Mouse (Mus musculus): ENCODE results near the gene Pdzd7.
A peak's percentile ranks its signal among the peaks of the same experiment; 100 is the strongest.

The Pdzd7 gene

GRCm38 (mm10) chr19:45030746-45031693 is 14.5 kb downstream of the Pdzd7 start:
- DNase-seq (ENCODE audit: low spot score), result peak; percentile 89

- DNase-seq (ENCODE audit: low spot score), result peak; percentile 89
Measured at GRCm38 (mm10) chr19:45030111-45030510, 15.4 kb downstream of the Pdzd7 start.

- no peak for DNase-seq (ENCODE audit: low spot score)
Measured at GRCm38 (mm10) chr19:45029571-45029970, 15.9 kb downstream of the Pdzd7 start.

GRCm38 (mm10) chr19:45028746-45029145 is 16.8 kb downstream of the Pdzd7 start:
- no peak for DNase-seq (ENCODE audit: low spot score)

GRCm38 (mm10) chr19:45027848-45028247 is 17.7 kb downstream of the Pdzd7 start:
- peak; percentile 78 for DNase-seq (ENCODE audit: low spot score)

- no peak for DNase-seq (ENCODE audit: low spot score)
Measured at GRCm38 (mm10) chr19:45026958-45027670, 18.4 kb downstream of the Pdzd7 start.

- DNase-seq (ENCODE audit: low spot score), result no peak
Measured at GRCm38 (mm10) chr19:45025937-45026568, 19.5 kb downstream of the Pdzd7 start.

GRCm38 (mm10) chr19:45024775-45025174 is 20.7 kb downstream of the Pdzd7 start:
- DNase-seq (ENCODE audit: low spot score), result no peak

GRCm38 (mm10) chr19:45023993-45024392 is 21.5 kb downstream of the Pdzd7 start:
- no peak for DNase-seq (ENCODE audit: low spot score)

GRCm38 (mm10) chr19:45021362-45021761 is 24.2 kb downstream of the Pdzd7 start:
- no peak for DNase-seq (ENCODE audit: low spot score)

- no peak for DNase-seq (ENCODE audit: low spot score)
Measured at GRCm38 (mm10) chr19:45020348-45020747, 25.2 kb downstream of the Pdzd7 start.

GRCm38 (mm10) chr19:45018351-45018831 is 27.1 kb downstream of the Pdzd7 start:
- DNase-seq (ENCODE audit: low spot score), result no peak

- peak; percentile 95 for DNase-seq (ENCODE audit: low spot score)
Measured at GRCm38 (mm10) chr19:45017909-45018308, 27.6 kb downstream of the Pdzd7 start.

- DNase-seq (ENCODE audit: low spot score), result peak; percentile 93
Measured at GRCm38 (mm10) chr19:45017216-45017771, 28.2 kb downstream of the Pdzd7 start.

- DNase-seq (ENCODE audit: low spot score), result peak; percentile 91
Measured at GRCm38 (mm10) chr19:45016341-45017215, 28.9 kb downstream of the Pdzd7 start.

- peak; percentile 83 for DNase-seq (ENCODE audit: low spot score)
Measured at GRCm38 (mm10) chr19:45015518-45016281, 29.8 kb downstream of the Pdzd7 start.

- peak; percentile 84 for DNase-seq (ENCODE audit: low spot score)
Measured at GRCm38 (mm10) chr19:45014981-45015402, 30.5 kb downstream of the Pdzd7 start.

- DNase-seq (ENCODE audit: low spot score), result no peak
Measured at GRCm38 (mm10) chr19:45014335-45014971, 31.1 kb downstream of the Pdzd7 start, which contains the start of gene Lzts2. Gene Lzts2 (plus strand): TSS chr19:45014414.

- DNase-seq (ENCODE audit: low spot score), result no peak
Measured at GRCm38 (mm10) chr19:45013581-45014225, 31.8 kb downstream of the Pdzd7 start.
